ENCODE assay signal across 9 mouse cellular contexts in genomic region chr4:99119051-99119450, GRCm38 (mm10). TPM values are rescaled to one million over a fixed set of nuclear protein-coding genes. Genes with fewer than 3 reads are reported as not detected.
A peak's percentile ranks its signal among the peaks of the same experiment; 100 is the strongest.
DNase-seq lines count a peak whose midpoint lies in the region; ATAC-seq lines count a peak whose summit lies in the region.
"Had no signal": no experiment of that assay in that cellular context is flagged by ENCODE, and none has a peak within 500 bp of the region (broad histone marks: within the 10 kb centered on the region; RNA-seq: fewer than 3 reads in every experiment).

No protein-coding gene starts in this region.

- no peak for DNase-seq in heart, adult 18-20 months
- no peak for DNase-seq in embryonic facial prominence, embryonic 10.5 days (ENCODE audit: low spot score)
- DNase-seq in frontal cortex, postnatal 25 days (ENCODE audit: low spot score in 2 of 2) = no peak
- DNase-seq in left cerebral cortex, adult 8-10 months (ENCODE audit: low spot score in 2 of 2) = no peak
- DNase-seq: retina, postnatal 1 day had no signal

- H3K27me3 ChIP-seq in heart, embryonic 16.5 days (ENCODE audit: control insufficient read depth, insufficient read depth, low read length) = no peaks in the 10 kb centered on the region
- peaks cover 10% of the 10 kb centered on the region for H3K27me3 ChIP-seq in embryonic facial prominence, embryonic 10.5 days (replicated peaks; ENCODE audit: low read depth, poor library complexity, severe bottlenecking)
- no peaks in the 10 kb centered on the region for H3K27me3 ChIP-seq in hindbrain, embryonic 16.5 days (replicated peaks; ENCODE audit: control insufficient read depth, insufficient read depth, low read length)
- no peaks in the 10 kb centered on the region for H3K27me3 ChIP-seq in midbrain, embryonic 15.5 days (replicated peaks)

- H3K27ac ChIP-seq in heart, embryonic 16.5 days (ENCODE audit: low read length) = no peak overlapping the region
- no peak overlapping the region for H3K27ac ChIP-seq in embryonic facial prominence, embryonic 10.5 days (replicated peaks)
- no peak overlapping the region for H3K27ac ChIP-seq in hindbrain, embryonic 16.5 days (ENCODE audit: low read depth, low read length)
- no peak overlapping the region for H3K27ac ChIP-seq in midbrain, embryonic 15.5 days

- no peak for ATAC-seq in heart, embryonic 16.5 days (replicated peaks; ENCODE audit: extremely low read depth, insufficient read depth, low FRiP score)
- no peak for ATAC-seq in hindbrain, embryonic 16.5 days
- ATAC-seq in midbrain, embryonic 15.5 days (replicated peaks) = no peak
- no peak for ATAC-seq in frontal cortex, adult (ENCODE audit: low TSS enrichment)

- peak overlapping the region; percentile 38; the same call in 1 of the 2 replicates for H3K4me2 ChIP-seq in heart, embryonic 16.5 days (ENCODE audit: low read depth, low read length)
- H3K4me2 ChIP-seq in hindbrain, embryonic 16.5 days (ENCODE audit: low read length) = peak overlapping the region; percentile 72
- H3K4me2 ChIP-seq in midbrain, embryonic 15.5 days = peak overlapping the region; percentile 49

- H3K9ac ChIP-seq in heart, embryonic 16.5 days (ENCODE audit: low read length) = no peak overlapping the region
- H3K9ac ChIP-seq in hindbrain, embryonic 16.5 days (ENCODE audit: low read depth, low read length) = peak overlapping the region; percentile 25
- H3K9ac ChIP-seq in midbrain, embryonic 15.5 days = peak overlapping the region; percentile 25; the same call in 1 of the 2 replicates

- no peaks in the 10 kb centered on the region for H3K9me3 ChIP-seq in heart, embryonic 16.5 days (replicated peaks; ENCODE audit: control insufficient read depth, low read length)
- no peaks in the 10 kb centered on the region for H3K9me3 ChIP-seq in embryonic facial prominence, embryonic 10.5 days
- no peaks in the 10 kb centered on the region for H3K9me3 ChIP-seq in hindbrain, embryonic 16.5 days (ENCODE audit: control insufficient read depth, low read length)
- H3K9me3 ChIP-seq in midbrain, embryonic 15.5 days = no peaks in the 10 kb centered on the region

- WGBS in heart, embryonic 16.5 days = 41% methylated on average over 5 of the region's 5 CpGs
- 62% methylated on average over 5 of the region's 5 CpGs for WGBS in embryonic facial prominence, embryonic 10.5 days
- WGBS in hindbrain, embryonic 16.5 days = 50% methylated on average over 5 of the region's 5 CpGs
- WGBS in midbrain, embryonic 15.5 days = 50% methylated on average over 5 of the region's 5 CpGs

- H3K36me3 ChIP-seq in heart, embryonic 16.5 days (ENCODE audit: control insufficient read depth, insufficient read depth) = no peaks in the 10 kb centered on the region
- no peaks in the 10 kb centered on the region for H3K36me3 ChIP-seq in embryonic facial prominence, embryonic 10.5 days (replicated peaks)
- H3K36me3 ChIP-seq in hindbrain, embryonic 16.5 days (ENCODE audit: control insufficient read depth, insufficient read depth, low read length) = no peaks in the 10 kb centered on the region
- no peaks in the 10 kb centered on the region for H3K36me3 ChIP-seq in midbrain, embryonic 15.5 days (replicated peaks)

- H3K4me1 ChIP-seq in heart, embryonic 16.5 days (ENCODE audit: control insufficient read depth, insufficient read depth, low read length) = peaks cover 21% of the 10 kb centered on the region
- peaks cover 59% of the 10 kb centered on the region for H3K4me1 ChIP-seq in embryonic facial prominence, embryonic 10.5 days
- peaks cover 30% of the 10 kb centered on the region for H3K4me1 ChIP-seq in hindbrain, embryonic 16.5 days (ENCODE audit: control insufficient read depth, insufficient read depth, low read depth, low read length)
- peaks cover 55% of the 10 kb centered on the region for H3K4me1 ChIP-seq in midbrain, embryonic 15.5 days

- H3K4me3 ChIP-seq in heart, embryonic 16.5 days (ENCODE audit: low read length) = no peak overlapping the region
- H3K4me3 ChIP-seq in embryonic facial prominence, embryonic 10.5 days = peak overlapping the region; percentile 99
- peak overlapping the region; percentile 29 for H3K4me3 ChIP-seq in hindbrain, embryonic 16.5 days (ENCODE audit: low read length)
- H3K4me3 ChIP-seq in midbrain, embryonic 15.5 days = peak overlapping the region; percentile 96

RNA-seq across cellular contexts. Expression of gene Dock7, which starts 1.7 kb away (rescaled TPM):
- polyA plus RNA-seq in heart, embryonic 16.5 days (2015; fragmentation: Nextera tagmentation; extraction: Ambion mirVana) = 18.5 and 20.6 TPM in 2 replicates
- total RNA-seq in heart, adult 18-20 months (2021) = 10 to 100 TPM in 1 of 2 experiments, 1 to 10 TPM in 1; 9.0 to 11.3 TPM
- 81.8 and 82.1 TPM in 2 replicates for polyA plus RNA-seq in embryonic facial prominence, embryonic 10.5 days (2016; fragmentation: Nextera tagmentation; extraction: Ambion mirVana)
- polyA plus RNA-seq in hindbrain, embryonic 16.5 days (2015; fragmentation: Nextera tagmentation; extraction: Ambion mirVana) = 40.8 and 53.3 TPM in 2 replicates
- polyA plus RNA-seq in midbrain, embryonic 15.5 days (2015; fragmentation: Nextera tagmentation; extraction: Ambion mirVana) = 71.1 and 71.7 TPM in 2 replicates
- total RNA-seq in left cerebral cortex, adult 8-10 months (2022) = 10 to 100 TPM; 38.7 to 45.4 (median 42.1) TPM
